Mouse (Mus musculus): ENCODE data around the gene Cdc42ep2.

Gene Cdc42ep2

GRCm38 (mm10) chr19:5924713-5925093, at the start of gene Cdc42ep2:
TSS of gene Cdc42ep2 (minus strand) at chr19:5924816.
- peak; percentile 99 for DNase-seq

GRCm38 (mm10) chr19:5967664-5968063, 43.0 kb upstream of the Cdc42ep2 start:
- DNase-seq = no peak

DNA sequence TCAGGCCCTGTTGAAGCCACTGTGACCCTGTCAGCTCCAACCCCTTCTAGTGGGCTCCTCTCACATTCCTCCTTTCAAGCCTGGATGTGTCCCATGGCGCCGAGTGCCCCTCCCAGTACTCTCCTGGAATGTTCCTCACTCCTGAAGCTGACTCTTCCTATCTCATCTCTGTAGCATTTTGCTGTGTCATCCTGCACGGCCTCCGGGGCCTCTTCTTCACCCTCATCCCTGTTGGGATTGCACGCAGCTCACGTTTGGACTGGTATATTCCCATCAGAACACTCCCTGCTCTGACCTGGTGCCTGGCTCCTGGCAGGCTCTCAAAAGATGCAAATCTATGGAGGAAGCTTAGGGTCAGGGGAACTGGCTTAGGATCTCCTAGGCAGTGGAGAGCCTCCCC, 42.2 kb upstream of the Cdc42ep2 start:
- DNase-seq = no peak

DNA sequence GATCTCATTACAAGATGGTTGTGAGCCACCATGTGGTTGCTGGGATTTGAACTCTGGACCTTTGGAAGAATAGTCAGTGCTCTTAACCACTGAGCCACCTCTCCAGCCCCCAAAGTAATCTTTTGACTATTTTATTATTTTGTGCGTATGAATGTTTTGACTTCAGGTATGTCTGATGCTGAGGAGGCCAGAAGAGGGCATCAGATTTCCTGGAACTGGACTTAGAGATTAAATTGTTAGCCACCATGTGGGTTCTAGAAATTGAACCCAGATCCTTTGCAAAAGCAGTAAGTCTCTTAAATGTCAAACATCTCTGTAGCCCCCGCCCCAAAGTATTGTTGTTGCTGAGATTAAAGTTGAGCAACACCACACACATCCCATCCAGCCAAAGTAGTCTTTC, 41.3 kb upstream of the Cdc42ep2 start:
- no peak for DNase-seq

DNA sequence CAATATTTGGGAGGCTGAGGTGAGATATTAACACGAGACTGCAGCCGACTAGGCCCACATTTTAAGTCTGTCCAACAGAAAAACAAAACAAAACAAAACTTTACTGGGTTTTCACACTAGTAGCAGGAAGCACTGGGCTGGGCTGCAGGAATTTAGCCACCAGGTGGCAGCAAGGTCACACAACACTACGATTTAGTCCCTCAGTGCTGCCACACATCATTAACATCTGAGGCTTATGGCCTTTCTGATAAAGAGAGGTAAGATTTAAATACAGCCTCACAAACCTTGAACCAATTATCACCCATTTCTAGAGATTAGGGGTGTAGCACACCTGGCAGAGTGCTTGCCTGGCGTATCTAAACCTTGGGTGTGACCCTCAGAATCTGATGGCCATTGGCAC, 40.7 kb upstream of the Cdc42ep2 start:
- peak; percentile 88 to 90 for DNase-seq

DNA sequence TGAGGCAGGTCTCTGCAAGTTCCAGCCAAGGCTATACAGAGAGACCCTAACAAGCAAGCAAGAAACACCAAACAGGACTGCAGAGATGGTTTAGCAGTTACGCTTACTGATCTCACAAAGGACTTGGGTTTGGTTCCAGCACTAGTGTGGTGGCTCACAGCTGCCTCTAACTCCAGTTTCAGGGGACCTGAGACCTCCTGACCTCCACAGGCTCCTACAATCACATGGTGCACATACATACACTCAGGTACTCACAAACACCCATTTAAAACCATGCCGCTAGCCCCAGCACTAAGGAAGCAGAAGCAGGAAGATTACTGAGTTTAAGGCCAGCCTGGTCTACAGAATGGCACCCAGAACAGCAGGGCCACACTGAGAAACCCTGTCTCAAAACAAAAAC, 40.2 kb upstream of the Cdc42ep2 start:
- DNase-seq = no peak

GRCm38 (mm10) chr19:5963883-5964562, 39.4 kb upstream of the Cdc42ep2 start, which contains the start of gene Pola2:
TSS of gene Pola2 (minus strand) at chr19:5964202.
- peak; percentile 92 to 95 for DNase-seq

DNA sequence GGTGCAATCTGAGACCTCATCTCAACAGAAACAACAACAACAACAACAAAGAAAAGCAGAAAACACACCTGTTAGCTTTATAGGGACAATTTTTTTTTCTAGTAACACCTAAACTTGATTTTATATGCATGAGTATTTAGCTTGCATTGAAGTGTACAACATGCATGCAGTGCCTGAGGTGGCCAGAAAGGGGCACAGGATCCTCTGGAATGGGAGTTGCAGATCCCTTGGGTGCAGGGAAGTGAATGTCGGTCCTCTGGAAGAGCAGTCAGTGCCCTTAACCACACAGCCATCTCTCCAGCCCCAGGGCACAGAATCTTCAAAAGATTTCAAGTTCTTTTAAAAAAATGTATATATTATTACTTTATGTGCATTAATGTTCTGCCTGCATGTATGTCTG, 38.0 kb upstream of the Cdc42ep2 start:
- peak in 1 of 2 experiments; percentile 25 for DNase-seq

DNA sequence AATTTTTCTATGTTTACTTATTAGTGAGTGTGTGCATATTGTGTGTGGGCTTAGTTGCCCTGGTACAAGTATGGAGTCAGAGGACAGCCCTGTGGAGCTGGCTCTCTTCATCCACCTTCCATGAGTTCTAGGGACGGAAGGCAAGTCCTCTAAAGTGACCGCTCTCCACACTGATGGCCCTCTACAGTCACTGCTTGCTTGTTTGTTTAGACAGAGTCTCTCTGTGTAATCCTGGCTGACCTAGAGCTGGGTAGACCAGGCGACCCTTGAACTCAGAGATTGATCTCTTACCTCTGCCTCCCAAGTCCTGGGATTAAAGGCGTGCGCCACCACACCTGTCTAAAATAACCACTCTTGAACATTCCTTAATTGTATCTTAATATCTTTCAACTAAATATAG, 32.8 kb upstream of the Cdc42ep2 start:
- DNase-seq = no peak

GRCm38 (mm10) chr19:5956685-5957084, 32.1 kb upstream of the Cdc42ep2 start:
- peak; percentile 87 to 90 for DNase-seq

- peak; percentile 70 to 81 for DNase-seq
Observed at GRCm38 (mm10) chr19:5955704-5956670, 31.4 kb upstream of the Cdc42ep2 start.

- peak in 1 of 2 experiments; percentile 29 for DNase-seq
Observed at GRCm38 (mm10) chr19:5954936-5955335, 30.3 kb upstream of the Cdc42ep2 start.

DNA sequence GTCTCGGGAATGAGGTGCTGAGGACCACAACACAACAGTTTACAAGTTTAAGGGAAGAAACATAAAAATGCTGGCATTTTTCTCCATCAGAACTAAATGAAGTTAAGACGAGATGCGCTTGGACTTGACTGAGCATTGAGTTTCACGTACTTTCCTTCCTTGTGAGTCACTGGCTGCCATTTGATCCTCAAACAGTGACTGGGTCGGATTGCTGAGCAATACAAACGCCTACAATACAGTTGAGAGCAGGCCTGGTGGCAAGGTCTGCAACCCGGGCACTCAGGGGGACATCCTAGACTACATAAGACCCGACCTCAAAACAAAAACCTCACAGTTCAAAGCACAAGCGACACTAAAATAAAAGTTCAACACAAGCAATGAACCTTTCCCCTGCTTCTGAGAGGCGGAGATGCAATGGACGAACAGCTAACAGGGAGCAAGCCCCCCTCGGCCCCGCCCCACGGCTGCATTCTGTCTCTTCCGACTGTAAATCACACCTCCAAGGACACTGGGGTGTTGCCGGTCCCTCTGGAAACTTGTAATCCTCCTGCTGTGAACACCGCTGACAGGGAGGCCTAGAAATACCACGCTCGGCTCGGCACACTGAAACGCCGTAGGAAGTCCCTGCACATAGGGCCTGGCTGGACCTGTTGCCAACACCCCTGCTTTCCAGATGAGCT, 29.6 kb upstream of the Cdc42ep2 start:
- DNase-seq = peak; percentile 55 to 62

GRCm38 (mm10) chr19:5953201-5953770, 28.7 kb upstream of the Cdc42ep2 start:
- DNase-seq = peak in 1 of 2 experiments; percentile 13

DNA sequence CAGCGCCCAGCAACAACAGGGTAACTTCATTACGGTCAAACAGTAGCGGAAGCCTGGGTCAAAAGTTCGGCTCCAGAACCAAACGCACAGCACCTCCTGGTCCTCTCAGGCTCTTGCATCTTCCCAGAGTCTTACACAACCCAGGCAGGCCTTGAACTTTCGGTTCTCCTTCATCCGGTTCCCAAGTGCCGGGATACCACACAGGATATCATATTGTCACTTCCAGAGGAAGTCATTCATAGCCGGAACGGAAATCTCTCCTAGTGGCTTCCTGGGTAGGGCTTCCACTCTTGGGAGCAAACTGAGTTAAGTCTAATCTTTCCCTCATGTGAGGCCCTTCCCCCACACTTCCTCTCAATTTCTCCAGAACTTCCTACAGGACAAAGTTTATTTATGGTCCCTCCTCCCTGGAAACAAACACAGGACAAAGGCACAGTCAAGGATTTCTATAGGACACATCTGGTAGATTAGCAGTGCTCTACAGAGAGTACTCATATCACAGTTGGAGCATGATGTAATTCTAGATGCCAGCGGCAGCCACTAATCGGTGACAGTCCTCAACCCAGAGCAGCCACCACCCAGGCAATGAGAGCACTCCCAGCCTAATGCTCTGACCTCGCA, 27.6 kb upstream of the Cdc42ep2 start:
- DNase-seq = peak; percentile 47 to 66

GRCm38 (mm10) chr19:5951631-5952030, 27.0 kb upstream of the Cdc42ep2 start:
- no peak for DNase-seq

DNA sequence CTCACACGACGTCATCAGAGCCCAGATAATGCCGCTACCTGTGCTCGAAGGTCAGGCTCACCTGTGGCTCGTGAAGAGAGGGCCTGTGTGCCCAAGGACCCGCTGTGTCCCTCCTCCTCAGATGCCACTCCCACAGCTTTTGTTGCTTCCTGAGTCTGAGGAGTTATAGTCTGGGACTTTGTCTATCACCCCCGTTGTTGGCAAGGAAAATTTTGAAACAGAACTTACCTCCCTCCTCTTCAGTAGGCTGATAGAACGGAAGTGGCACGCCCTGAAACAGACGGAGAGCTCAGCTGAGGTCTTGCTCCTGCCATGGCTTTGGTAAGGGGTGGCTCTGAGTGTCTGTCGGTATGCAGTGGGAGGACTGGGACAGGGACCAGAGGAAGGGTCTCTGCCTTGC, 25.6 kb upstream of the Cdc42ep2 start:
- DNase-seq = no peak

DNA sequence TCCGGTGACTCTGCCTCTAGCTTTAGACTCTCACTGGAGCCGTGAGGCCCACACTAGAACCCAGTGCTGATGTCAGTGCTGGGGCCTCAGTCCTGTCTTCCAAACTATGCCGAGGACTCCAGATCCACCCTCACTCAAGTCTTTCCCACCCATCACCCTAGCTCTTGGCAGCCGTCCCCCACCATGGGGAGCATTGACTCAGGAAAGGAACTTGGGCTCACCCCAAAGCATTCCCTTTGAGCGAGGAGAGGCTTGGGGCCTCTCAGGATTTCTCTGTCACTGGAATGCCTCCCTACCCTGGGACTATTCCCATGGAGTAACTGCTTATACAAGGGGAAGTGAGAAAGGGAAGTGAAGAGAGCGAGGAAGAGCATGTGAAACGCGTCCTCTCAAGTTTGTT, 21.3 kb upstream of the Cdc42ep2 start:
- DNase-seq = peak; percentile 50 to 58

DNA sequence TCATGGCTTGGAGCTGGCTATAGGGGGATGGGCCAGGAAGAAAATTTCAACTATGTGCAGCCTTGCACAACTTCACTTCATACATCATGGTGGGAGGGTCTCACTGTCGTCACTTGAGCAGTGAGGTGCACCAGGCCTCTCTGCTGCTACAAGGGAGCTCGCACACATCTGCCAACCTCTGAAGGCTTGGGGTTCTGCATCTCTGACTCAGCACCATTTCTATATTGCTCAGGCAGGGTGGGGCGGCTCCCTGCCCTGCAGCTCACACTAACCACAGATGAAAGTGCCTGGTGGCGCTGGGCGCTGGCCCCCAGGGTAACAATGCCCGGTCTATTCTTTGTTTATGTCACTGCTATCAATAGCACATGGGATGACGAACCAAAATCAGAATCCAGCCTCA, 20.4 kb upstream of the Cdc42ep2 start:
- DNase-seq = peak; percentile 64 to 77

GRCm38 (mm10) chr19:5944145-5944544, 19.5 kb upstream of the Cdc42ep2 start:
- peak in 1 of 2 experiments; percentile 40 for DNase-seq

GRCm38 (mm10) chr19:5943404-5943803, 18.8 kb upstream of the Cdc42ep2 start:
- no peak for DNase-seq

GRCm38 (mm10) chr19:5942581-5942980, 18.0 kb upstream of the Cdc42ep2 start:
- DNase-seq = no peak

Measured in kidney, postnatal 4 days (tissue).